Mouse (Mus musculus): ENCODE data around the gene Setd3.

GRCm38 (mm10) chr12:108062137-108062536, 117.0 kb downstream of the Setd3 start:
- no peak for TF ChIP-seq CTCF (IDR thresholded peaks at IDR 0.05; ENCODE audit: low read depth, low read length)
- TF ChIP-seq POLR2AphosphoS5 (IDR thresholded peaks at IDR 0.05; ENCODE audit: insufficient replicate concordance, low read depth, low read length): no peak
- no peak for TF ChIP-seq GATA1 (IDR thresholded peaks at IDR 0.05; ENCODE audit: borderline replicate concordance, low read length)
- TF ChIP-seq TAL1 (conservative IDR thresholded peaks at IDR 0.05; ENCODE audit: low read depth, low read length): no peak
